Mouse (Mus musculus) limb, embryonic 14.5 days (tissue): Measurements from ENCODE around the gene Taf6. TPM values are rescaled to one million over a fixed set of nuclear protein-coding genes. Genes with fewer than 3 reads are reported as not detected.

Experiments
- ATAC-seq: fragments of 200-750 bp; cut with Nextera tagmentation; 2 replicates; pipeline ENCODE4 v1.8.0; 2017; ENCODE audit warnings: low read depth, moderate number of reproducible peaks, moderate TSS enrichment; ENCODE audit not compliant: low FRiP score
- DNase-seq: peaks from one replicate; pipeline ENCODE4 v3.0.0-alpha.2; 2015; ENCODE audit warnings: low spot score
- H3K27ac ChIP-seq: fragments of 300-500 bp; sonication (generic); replicated peaks from 2 replicates; pipeline ENCODE4 v1.5.1; 2014; ENCODE audit warnings: low read depth, mild to moderate bottlenecking, low read length, moderate library complexity, mixed read lengths
- H3K27me3 ChIP-seq: fragments of 300-500 bp; sonication (generic); 2 replicates; pipeline ENCODE4 v1.6.1; 2014; ENCODE audit warnings: low read length, mixed read lengths; ENCODE audit not compliant: control insufficient read depth, insufficient read depth
- H3K36me3 ChIP-seq: fragments of 300-500 bp; sonication (generic); 2 replicates; pipeline ENCODE4 v1.6.1; 2014; ENCODE audit warnings: mild to moderate bottlenecking, low read length, moderate library complexity, mixed read lengths; ENCODE audit not compliant: control insufficient read depth, insufficient read depth
- H3K4me1 ChIP-seq: fragments of 300-500 bp; sonication (generic); 2 replicates; pipeline ENCODE4 v1.6.1; 2014; ENCODE audit warnings: antibody characterized with exemption, low read length, mixed read lengths; ENCODE audit not compliant: control insufficient read depth, insufficient read depth
- H3K4me2 ChIP-seq: fragments of 300-500 bp; sonication (generic); replicated peaks from 2 replicates; pipeline ENCODE4 v1.6.1; 2014; ENCODE audit warnings: low read depth, mild to moderate bottlenecking, low read length, moderate library complexity; ENCODE audit not compliant: severe bottlenecking
- H3K4me3 ChIP-seq: fragments of 300-500 bp; sonication (generic); replicated peaks from 2 replicates; pipeline ENCODE4 v1.5.1; 2014; ENCODE audit warnings: low read length
- H3K9ac ChIP-seq: fragments of 300-500 bp; sonication (generic); 2 replicates; pipeline ENCODE4 v1.6.1; 2014; ENCODE audit warnings: mild to moderate bottlenecking, low read depth, low read length, moderate library complexity; ENCODE audit not compliant: severe bottlenecking
- H3K9me3 ChIP-seq: fragments of 300-500 bp; sonication (generic); 2 replicates; pipeline ENCODE4 v1.6.1; 2016; ENCODE audit warnings: low read length; ENCODE audit not compliant: control insufficient read depth
- POLR2A ChIP-seq: fragments of 200-500 bp; IDR thresholded peaks from 2 replicates; pipeline ENCODE4 v1.8.0; 2012; ENCODE audit warnings: inconsistent platforms, mild to moderate bottlenecking, moderate library complexity, borderline replicate concordance; ENCODE audit not compliant: insufficient read depth, insufficient read length; ENCODE audit errors: extremely low read depth
- WGBS: fragments of 180-500 bp; shearing (Covaris S2); extraction: QIAGEN DNeasy Blood & Tissue Kit; methylation state at CpG from one replicate; pipeline ENCODE4 v1.1.7; 2014; 5-methylcytosine and 5-hydroxymethylcytosine counted together
- polyA plus RNA-seq, 2 experiments: library from polyadenylated mRNA; depleted of rRNA in 1 of 2; stranded (reverse) in 1 of 2; unstranded in 1 of 2; fragments of >200 nt; fragmentation: Nextera tagmentation in 1 of 2; extraction: Ambion mirVana in 1 of 2; gene quantifications; 2 replicates each; pipeline versions ENCODE4 v1.2.1 to v1.2.3; 2012 to 2014

Gene Taf6
- polyA plus RNA-seq, 2 experiments, result 75.6 to 90.0 TPM

DNA sequence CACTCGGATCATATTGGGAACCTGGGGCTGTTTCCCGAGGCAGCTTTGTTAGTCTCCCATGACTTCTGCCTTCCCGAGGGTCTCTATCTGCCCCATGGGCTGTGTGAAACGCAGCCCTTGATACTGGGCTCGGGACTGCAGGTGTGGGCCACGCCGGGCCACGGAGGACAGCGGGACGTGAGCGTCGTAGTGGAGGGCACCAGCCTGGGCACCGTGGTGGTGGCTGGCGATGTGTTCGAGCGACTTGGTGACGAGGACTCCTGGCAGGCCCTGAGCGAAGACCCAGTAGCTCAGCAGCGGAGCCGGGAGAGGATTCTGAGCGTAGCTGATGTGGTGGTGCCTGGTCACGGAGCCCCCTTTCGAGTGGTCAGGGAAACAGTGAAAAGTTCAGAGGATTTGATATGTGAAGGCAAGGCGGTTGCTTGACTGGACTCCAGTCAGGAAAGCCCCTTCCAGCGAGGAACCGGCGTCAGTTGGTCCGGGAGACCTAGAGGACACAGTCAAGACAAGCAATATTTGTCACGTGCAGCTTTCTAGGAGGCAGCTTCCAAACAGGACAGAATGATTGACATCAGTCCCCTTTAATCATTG lies 7.6 kb upstream of the Taf6 start:
- DNase-seq (no peak), ATAC-seq (peak; percentile 53)
- H3K9ac ChIP-seq, result peak overlapping the region; percentile 91
- H3K36me3 ChIP-seq, result peaks cover 27% of the 10 kb centered on the region
- no peaks in the 10 kb centered on the region for H3K27me3 ChIP-seq
- no peaks in the 10 kb centered on the region for H3K9me3 ChIP-seq
- H3K4me3 ChIP-seq, result peak overlapping the region; percentile 74
- WGBS, result 2% methylated on average over 27 of the region's 29 CpGs
- TF ChIP-seq POLR2A, result no peak
- peaks cover 11% of the 10 kb centered on the region; the same call in 1 of the 2 replicates for H3K4me1 ChIP-seq
- H3K27ac ChIP-seq, result peak overlapping the region; percentile 85
- H3K4me2 ChIP-seq, result peak overlapping the region; percentile 92

DNA sequence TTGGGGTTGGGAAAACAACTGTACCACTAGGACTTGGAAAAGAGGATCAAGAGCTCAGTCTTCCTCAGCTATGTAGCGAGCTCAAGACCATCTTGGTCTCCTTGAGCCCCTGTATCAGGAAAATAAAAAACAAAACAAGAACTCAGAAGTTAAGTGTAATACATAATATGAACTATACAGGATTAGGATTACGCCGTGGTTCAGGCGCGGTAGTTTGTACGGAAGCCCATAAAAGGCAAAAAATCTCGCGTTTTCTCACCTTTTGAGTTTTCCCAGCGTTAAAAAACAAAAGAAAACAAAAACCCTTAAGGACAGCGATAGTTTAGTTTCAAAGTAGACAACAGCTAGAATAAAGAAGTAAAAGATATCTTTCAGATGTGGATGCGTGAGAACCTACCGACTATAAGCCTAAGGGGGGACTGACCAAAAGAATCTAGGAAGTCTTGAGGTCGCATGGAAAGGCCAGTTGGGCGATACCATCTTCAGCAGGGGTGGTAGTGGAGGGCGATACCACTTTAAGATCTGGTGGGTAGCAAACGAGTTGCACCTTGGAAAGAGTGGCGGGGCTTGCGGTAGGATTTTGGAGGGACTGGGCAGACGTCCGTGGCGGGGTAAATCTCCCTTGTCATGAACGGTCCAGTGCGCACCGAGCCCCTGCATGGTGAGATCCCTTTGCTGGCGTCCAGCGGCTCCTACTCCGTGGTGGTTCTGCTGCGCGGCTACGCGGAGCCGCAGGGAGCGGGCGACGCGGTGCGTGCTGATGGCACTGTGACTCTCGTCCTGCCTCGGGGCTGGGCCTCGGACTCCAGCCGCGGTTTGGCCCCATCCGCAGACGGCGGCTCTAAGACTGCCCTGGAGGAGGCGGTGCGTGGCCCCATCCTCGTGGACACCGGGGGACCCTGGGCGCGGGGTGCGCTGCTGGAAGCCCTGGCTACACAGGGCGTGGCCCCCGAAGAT lies 6.8 kb upstream of the Taf6 start, which contains the start of gene Mblac1:
Gene Mblac1 (plus strand): TSS at position 544 of the 957 bp plus-strand sequence.
- peak; percentile 76 for ATAC-seq
- Histone ChIP-seq H3K27me3 (no peaks in the 10 kb centered on the region), H3K9me3 (no peaks in the 10 kb centered on the region), H3K4me1 (peaks cover 11% of the 10 kb centered on the region; the same call in 1 of the 2 replicates), H3K36me3 (peaks cover 30% of the 10 kb centered on the region), H3K27ac (peak within 1 kb of the TSS; percentile 85), H3K4me3 (peak within 1 kb of the TSS; percentile 74), H3K4me2 (peak within 1 kb of the TSS; percentile 92), H3K9ac (peak within 1 kb of the TSS; percentile 91)
- WGBS, result 7% methylated on average over 44 of the region's 54 CpGs
- peak; percentile 86 for DNase-seq
- TF ChIP-seq POLR2A, result no peak

DNA sequence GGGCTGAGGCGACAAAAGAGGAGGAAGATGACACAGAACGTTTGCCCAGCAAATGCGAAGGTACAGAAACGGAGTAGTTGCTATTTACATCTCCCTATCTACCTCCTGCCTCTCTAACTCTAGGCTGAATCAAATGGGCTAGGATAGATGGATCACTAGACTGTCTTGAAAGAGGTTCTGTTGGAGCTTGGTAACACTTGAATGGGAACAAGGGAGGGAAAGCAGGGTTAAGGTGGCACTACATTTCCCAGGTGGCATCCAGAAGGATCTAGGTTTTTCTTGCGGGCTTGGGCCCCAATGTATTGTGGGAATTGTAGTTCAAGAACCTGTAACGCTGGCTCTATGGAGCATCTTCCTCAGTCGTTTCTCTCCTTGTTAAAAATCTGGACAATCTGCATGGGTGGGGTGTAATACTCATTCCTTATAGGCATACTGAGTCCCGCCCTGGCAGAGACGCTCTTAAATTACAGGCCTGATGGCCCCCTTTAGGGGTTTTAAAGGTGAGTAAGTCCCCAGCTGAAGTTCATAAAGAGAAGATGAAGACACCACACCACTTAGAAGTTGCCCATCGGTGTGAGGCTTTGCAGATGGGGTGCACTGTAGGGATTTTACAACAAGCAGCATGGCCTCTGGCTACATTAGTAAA lies 533 bp upstream of the Taf6 start:
- ATAC-seq, result peak; percentile 79
- peak overlapping the region; percentile 85 for H3K9ac ChIP-seq
- H3K27me3 ChIP-seq, result no peaks in the 10 kb centered on the region
- 0% methylated on average over 10 of the region's 10 CpGs for WGBS
- H3K4me2 ChIP-seq, result peak overlapping the region; percentile 84
- peak; percentile 89 for DNase-seq
- H3K4me3 ChIP-seq, result peak overlapping the region; percentile 52
- peaks cover 42% of the 10 kb centered on the region for H3K36me3 ChIP-seq
- H3K27ac ChIP-seq, result no peak overlapping the region; the same call in 1 of the 2 replicates
- no peaks in the 10 kb centered on the region for H3K9me3 ChIP-seq
- H3K4me1 ChIP-seq, result peaks cover 13% of the 10 kb centered on the region
- TF ChIP-seq POLR2A, result no peak

DNA sequence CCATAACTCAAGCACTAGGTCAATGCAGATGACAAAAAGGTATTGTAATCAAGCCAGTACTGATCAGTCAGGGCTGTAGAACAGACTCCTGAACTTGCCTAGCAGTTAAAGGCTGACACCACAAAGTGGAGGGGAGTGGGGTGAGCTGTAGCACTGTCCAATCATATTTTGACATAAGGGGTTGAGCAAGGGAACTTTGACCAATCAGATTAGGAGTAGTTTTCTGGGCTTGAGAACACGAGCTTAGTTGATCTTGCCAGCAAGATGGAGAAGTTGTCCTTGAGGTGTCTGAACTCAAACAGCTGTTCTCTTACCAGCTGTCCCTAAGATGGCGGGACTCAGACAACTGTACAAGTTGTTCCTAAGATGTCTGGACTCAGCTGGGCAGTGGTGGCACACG lies 14.0 kb downstream of the Taf6 start:
- 76% methylated on average over 3 of the region's 3 CpGs for WGBS
- Histone ChIP-seq H3K4me2 (peak overlapping the region; percentile 74), H3K27ac (no peak overlapping the region), H3K4me3 (peak overlapping the region; percentile 68), H3K4me1 (peaks cover 16% of the 10 kb centered on the region), H3K9ac (no peak overlapping the region), H3K9me3 (no peaks in the 10 kb centered on the region), H3K27me3 (no peaks in the 10 kb centered on the region), H3K36me3 (peaks cover 59% of the 10 kb centered on the region)
- ATAC-seq (no peak), DNase-seq (no peak)
- no peak for TF ChIP-seq POLR2A
